ENCODE assay signal across 8 mouse cellular contexts in the genomic region with DNA sequence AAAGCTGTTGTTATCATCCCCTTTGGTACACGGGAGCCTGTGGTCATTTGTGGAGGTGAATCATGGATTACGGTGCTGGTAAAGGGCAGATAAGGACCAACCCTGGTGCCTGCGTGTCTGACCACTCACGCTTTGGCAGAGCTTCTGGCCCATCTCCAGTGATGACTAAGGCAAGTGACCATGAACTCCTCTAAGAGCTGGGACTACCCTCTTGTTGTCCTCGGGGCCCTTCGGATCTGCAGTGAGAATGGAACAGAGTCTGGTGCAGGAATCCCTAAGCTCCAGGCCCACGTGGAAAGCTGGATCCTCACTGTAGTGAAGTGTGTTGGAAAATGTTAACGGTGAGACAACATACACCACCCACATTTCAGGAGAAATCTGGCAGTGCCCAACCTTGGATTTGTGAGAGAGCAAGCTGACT. TPM values are rescaled to one million over a fixed set of nuclear protein-coding genes. Genes with fewer than 3 reads are reported as not detected.
DNase-seq lines count a peak whose midpoint lies in the region; ATAC-seq lines count a peak whose summit lies in the region.
"Had no signal": no experiment of that assay in that cellular context is flagged by ENCODE, and none has a peak within 500 bp of the region (broad histone marks: within the 10 kb centered on the region; RNA-seq: fewer than 3 reads in every experiment).

No protein-coding gene starts in this region.

- WGBS in forebrain, embryonic 11.5 days: 93% methylated on average over 8 of the region's 8 CpGs

- no peak overlapping the region for H3K4me3 ChIP-seq in forebrain, embryonic 11.5 days (ENCODE audit: low read depth, low read length)

- no peaks in the 10 kb centered on the region for H3K36me3 ChIP-seq in forebrain, embryonic 11.5 days (ENCODE audit: control insufficient read depth, insufficient read depth, low read length)

- H3K27me3 ChIP-seq in forebrain, embryonic 11.5 days (ENCODE audit: control insufficient read depth, insufficient read depth, low read length): no peaks in the 10 kb centered on the region

- no peak for ATAC-seq in forebrain, embryonic 11.5 days (replicated peaks; ENCODE audit: low FRiP score)

- DNase-seq in 416B (ENCODE audit: low read depth) (peak; percentile 98), NIH3T3 (ENCODE audit: low read depth) (peak; percentile 87)
- peak; percentile 64 to 77 for DNase-seq in cerebellum, postnatal 36 days
- peak; percentile 21 to 28 for DNase-seq in kidney, postnatal 36 days
- DNase-seq in urinary bladder, postnatal 36 days (ENCODE audit: low spot score in 2 of 2): peak; percentile 49 to 62
- no peak for DNase-seq in embryo, embryonic 11 days
- no peak for DNase-seq in forebrain, embryonic 11.5 days (ENCODE audit: low spot score)

- no peaks in the 10 kb centered on the region for H3K4me1 ChIP-seq in forebrain, embryonic 11.5 days (replicated peaks; ENCODE audit: control insufficient read depth, insufficient read depth, low read length)

- H3K27ac ChIP-seq in forebrain, embryonic 11.5 days (ENCODE audit: low read depth, low read length): no peak overlapping the region
- H3K27ac ChIP-seq: macrophage had no signal

- H3K9ac ChIP-seq in forebrain, embryonic 11.5 days (ENCODE audit: low read length): no peak overlapping the region

- no peak overlapping the region for H3K4me2 ChIP-seq in forebrain, embryonic 11.5 days (ENCODE audit: low read depth, low read length, severe bottlenecking)

- no peaks in the 10 kb centered on the region for H3K9me3 ChIP-seq in forebrain, embryonic 11.5 days (ENCODE audit: control insufficient read depth, low read length)

RNA-seq across cellular contexts. Expression of a gene that starts 38.6 kb away (rescaled TPM):
- 36.6 and 36.7 TPM in 2 replicates for polyA plus RNA-seq in forebrain, embryonic 11.5 days (2014; fragmentation: Nextera tagmentation; extraction: Ambion mirVana)
- polyA plus RNA-seq: macrophage had no signal

Comparison
In these comparisons a context has a peak if more than half of its experiments do, and no peak if none do; other contexts are left out.
1. DNase-seq: peak in 416B (single experiment), NIH3T3 (single experiment), cerebellum, postnatal 36 days (2 of 2), kidney, postnatal 36 days (2 of 2) and urinary bladder, postnatal 36 days (2 of 2); none in embryo, embryonic 11 days (single experiment) and forebrain, embryonic 11.5 days (single experiment).